Mouse (Mus musculus): Measurements from ENCODE around the gene Rbfox1. TPM values are rescaled to one million over a fixed set of nuclear protein-coding genes. Genes with fewer than 3 reads are reported as not detected.

Rbfox1 gene
- total RNA-seq (2021) = 100 to 1,000 TPM; 264 to 278 TPM

DNA sequence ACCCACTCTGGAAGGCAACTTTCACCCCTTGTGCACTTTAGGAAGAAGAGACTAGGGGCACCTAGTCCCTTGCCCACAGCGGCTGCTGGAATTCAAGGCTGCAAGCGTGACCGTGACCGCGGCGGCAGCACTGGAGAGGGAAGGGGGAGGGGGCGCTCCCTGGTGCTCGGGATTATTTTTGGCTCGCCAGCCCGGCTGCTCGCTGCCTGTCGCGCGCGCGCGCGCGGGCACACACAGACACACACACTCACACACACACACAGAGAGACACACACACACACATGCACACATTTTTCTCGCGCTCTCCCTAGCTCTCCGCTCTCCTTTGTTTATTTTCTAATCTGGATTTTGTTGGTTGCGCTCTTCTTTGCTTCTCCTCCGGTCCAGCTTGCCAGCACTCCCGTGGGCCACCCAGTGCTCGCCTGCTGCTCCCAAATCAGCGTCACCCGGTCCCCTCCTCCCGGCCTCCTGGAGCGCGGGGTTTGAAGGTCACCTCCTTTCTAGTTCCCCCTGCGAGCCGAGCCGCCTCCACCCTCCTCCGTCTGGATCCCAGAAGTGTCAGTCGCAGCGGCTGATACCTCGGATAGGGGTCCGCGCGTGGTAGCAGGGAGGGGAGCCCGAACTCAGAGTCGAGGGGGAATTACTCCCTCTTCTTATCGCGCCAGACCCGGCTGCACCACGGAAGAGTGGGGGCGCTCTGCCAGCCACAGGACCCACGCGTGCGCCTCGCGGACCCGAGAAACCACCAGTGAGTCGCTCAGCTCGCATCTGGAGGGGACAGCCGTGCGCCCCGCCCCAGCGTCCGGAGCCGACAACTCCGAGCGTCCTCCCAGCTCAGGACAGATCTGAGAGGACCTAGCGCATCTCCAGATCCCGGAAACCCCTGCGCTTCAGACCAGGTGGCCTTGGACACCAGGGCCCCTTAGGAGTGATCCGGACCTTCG, at the start of gene Rbfox1:
TSS of gene Rbfox1 (plus strand) at position 610 of the 944 bp plus-strand sequence.
- DNase-seq (ENCODE audit: extremely low spot score in 1 of 2, low spot score in 2 of 2) = peak; percentile 58 to 83
- intact Hi-C loops (cut with DNase I) = loop anchor here (5.0 kb wide), 3 partner anchors 47 to 348 kb away; no protein-coding TSS in a partner anchor

DNA sequence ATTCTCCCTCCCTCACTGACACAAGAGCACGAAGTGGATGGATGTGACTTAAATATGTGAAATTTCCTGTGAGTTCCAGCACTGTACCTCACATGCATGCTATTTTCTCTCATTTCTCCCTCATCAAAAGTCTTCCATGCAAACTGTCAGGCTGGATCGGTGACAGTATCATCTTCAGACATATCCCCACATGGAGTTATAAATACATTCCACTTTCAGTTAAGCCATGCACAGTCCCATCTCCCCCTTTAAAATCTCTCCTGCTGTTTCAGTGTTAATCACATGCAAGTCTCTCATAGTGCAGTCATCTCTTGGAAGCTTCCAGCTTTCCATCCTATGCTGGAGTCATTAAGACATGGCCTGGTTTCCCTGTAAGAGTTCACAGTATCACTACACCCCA, 48.4 kb upstream of the Rbfox1 start:
- intact Hi-C loops (cut with DNase I) = no loop called here
- DNase-seq (ENCODE audit: extremely low spot score in 1 of 2, low spot score in 2 of 2) = peak in 1 of 2 experiments; percentile 9

DNA sequence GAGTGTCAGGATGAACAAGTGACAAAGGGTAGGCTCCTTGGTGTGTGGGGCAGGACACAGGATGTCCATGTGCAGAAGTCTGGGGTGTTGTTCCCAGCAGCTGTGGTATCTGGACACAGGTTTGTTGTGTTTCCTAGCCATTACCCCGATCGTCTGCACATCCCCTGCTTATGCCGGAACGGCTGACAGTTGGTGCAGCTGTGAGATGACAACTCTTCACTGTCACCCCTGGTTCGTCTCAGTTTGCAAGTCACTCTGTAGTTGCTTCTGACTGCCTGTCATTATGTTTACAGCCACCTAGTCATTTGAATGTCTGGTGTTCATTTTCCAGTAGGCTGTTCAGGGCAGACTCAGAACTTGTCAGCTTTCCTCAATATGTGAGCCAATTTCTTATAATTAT, 44.0 kb upstream of the Rbfox1 start:
- intact Hi-C loops (cut with DNase I) = no loop called here
- DNase-seq (ENCODE audit: extremely low spot score in 1 of 2, low spot score in 2 of 2) = no peak

DNA sequence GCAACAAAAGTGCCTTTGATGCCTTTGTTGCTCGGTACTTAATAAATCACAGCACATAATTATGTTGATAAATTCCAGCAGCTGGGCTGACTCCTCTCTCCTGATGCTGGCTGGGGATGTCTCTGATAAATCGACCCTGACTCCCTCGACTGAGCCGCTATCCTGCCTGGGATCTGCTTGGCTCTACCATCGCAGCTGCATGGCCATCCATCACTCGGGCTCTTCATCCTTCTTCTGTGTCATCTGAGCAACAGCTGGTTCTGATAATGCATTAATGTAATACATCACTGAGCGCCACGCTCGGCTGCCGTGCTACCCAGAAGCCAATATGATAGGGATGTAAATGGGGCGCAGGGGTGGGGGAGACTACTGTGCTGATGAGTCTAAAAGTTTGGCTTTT, 39.5 kb upstream of the Rbfox1 start:
- no peak for DNase-seq (ENCODE audit: extremely low spot score in 1 of 2, low spot score in 2 of 2)
- intact Hi-C loops (cut with DNase I) = no loop called here

DNA sequence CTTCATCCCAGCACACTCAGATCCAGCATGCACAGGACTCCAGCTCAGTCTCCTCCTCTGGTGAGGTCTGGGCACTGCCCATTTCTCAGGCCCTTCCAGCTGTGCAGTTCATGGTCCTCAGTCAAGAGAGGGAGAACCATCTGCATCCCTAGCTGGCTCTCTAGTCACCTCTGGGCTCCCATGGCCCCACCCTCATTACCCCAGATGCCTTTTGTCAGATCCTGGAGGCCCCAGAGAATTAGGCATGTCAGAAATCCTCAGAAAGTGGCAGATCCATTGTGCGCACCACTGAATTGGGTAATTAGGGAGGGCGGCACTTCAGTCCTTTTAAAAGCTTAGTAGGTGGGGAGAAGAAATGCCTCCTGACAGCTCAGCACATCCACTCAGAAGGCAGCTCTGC, 32.1 kb upstream of the Rbfox1 start:
- intact Hi-C loops (cut with DNase I) = no loop called here

DNA sequence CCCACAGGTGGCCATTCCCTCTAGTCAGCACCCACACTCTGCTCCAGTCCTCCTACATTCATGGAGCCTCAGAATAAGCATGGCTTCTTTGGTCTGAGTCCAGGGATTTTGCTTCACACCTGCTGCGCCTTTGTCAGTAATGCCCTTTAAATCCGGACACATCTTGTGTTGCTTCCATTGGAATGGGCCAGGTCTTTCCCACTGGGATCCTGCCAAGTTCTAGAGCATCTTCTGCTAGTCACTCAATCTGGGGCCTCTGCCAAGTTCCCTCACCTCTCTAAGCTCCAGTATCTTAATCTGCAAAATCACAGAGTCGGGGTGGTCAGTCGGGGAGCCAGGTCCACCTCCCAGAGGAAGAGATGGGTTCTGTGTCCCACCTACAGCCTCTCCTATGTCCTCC, 20.8 kb upstream of the Rbfox1 start:
- peak in 1 of 2 experiments; percentile 21 for DNase-seq (ENCODE audit: extremely low spot score in 1 of 2, low spot score in 2 of 2)
- intact Hi-C loops (cut with DNase I) = no loop called here

More for the DNA sequence above, 32.1 kb upstream of the Rbfox1 start:
- DNase-seq (ENCODE audit: extremely low spot score in 1 of 2, low spot score in 2 of 2) = no peak

DNA sequence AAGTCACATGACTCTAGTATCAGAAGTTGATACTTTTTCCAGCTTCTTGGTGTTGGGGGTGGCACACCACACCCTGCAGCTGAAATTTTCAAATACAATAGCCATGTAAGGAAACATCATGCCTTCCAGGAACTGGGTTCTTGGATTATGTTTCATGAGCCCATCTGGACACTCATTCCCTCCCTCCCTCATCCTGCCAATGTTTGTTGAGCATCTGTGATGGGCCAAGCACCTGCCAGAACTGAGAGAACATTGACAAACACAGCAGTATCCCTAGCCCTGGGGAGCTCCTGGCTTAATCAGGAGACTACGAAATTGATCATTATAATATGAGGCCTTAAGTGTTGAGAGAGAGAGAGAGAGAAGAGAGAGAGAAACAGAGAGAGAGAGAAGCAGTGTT, 18.2 kb upstream of the Rbfox1 start:
- no peak for DNase-seq (ENCODE audit: extremely low spot score in 1 of 2, low spot score in 2 of 2)
- intact Hi-C loops (cut with DNase I) = no loop called here

DNA sequence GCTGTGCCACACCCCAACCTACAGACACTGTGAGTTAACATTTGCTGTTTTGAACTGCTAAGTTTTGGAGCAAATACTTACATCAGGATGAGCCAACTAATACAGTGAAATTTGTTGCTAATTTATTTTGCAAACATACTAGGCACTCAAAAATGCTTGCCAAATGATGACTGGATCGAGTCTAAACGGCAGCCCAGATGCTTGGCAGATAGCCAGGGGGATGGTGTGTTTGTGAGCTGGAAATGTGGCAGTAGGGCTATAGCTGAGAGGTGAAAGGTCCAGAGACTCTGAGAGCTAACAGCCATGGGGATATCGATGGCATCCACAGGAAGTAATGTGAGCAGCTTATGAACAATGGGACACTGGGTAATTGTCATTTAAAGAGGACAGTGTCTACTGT, 14.8 kb upstream of the Rbfox1 start:
- intact Hi-C loops (cut with DNase I) = no loop called here

DNA sequence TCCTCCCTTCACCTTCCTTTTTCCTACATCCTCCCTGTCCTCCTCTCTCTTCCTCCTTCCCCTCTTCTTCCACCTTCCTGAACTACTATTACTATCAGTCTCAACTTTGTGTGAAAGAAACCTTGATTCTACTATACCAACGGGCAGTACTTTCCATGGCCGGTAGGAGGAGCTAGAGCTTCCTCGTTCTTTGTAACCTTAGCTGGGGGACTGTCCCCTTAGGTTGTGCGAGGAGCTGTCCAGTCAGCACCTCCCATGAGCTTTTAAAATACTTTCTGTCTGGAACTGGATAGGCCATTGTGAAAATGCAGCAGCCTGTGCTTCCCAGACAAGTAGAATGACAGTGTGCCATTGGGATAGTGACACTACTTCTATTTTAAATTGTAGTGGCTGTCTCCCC, 3.3 kb upstream of the Rbfox1 start:
- intact Hi-C loops (cut with DNase I) = loop anchor here (5.0 kb wide), 3 partner anchors 50 to 345 kb away; no protein-coding TSS in a partner anchor
- peak; percentile 26 to 67 for DNase-seq (ENCODE audit: extremely low spot score in 1 of 2, low spot score in 2 of 2)

More for the DNA sequence above, 14.8 kb upstream of the Rbfox1 start:
- peak in 1 of 2 experiments; percentile 22 for DNase-seq (ENCODE audit: extremely low spot score in 1 of 2, low spot score in 2 of 2)

DNA sequence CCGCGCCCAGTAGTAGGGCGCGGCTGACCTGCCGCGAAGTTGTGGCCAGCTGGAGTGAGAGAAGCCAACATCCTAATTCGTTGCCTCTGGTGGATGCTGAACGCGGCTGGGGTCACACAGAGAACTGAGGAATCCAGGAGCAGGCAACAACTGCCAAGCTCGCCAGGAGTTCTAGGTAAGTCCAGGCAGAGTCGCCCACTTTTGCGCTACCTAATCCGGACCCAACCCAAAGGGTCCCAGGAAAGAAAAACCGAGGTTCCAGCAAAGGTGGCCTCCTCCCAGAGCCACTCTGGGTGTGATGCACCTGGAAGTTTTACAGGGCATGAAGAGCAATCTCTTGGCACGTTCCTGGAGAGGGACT, 515 bp downstream of the Rbfox1 start:
- DNase-seq (ENCODE audit: extremely low spot score in 1 of 2, low spot score in 2 of 2) = no peak
- intact Hi-C loops (cut with DNase I) = no loop called here

DNA sequence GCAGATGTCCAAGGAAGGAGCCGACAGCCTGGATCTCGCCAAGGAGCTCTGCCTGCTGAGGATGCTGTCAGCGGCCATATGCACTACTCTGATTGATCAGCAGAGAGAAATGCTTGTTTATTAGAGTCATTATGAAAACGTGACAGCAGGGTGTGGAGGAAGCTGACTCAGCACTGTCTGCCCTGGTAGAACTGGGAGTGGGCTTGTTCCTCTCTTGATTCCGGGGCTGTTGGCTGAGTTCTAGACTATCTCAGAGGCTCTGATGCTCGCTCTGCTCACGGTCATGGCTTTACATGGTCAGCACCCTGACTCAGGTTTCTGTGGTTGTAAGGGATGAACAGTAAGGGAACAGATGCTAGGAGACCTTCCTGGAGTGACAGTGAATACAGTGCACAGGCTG, 10.4 kb downstream of the Rbfox1 start:
- intact Hi-C loops (cut with DNase I) = no loop called here
- no peak for DNase-seq (ENCODE audit: extremely low spot score in 1 of 2, low spot score in 2 of 2)

DNA sequence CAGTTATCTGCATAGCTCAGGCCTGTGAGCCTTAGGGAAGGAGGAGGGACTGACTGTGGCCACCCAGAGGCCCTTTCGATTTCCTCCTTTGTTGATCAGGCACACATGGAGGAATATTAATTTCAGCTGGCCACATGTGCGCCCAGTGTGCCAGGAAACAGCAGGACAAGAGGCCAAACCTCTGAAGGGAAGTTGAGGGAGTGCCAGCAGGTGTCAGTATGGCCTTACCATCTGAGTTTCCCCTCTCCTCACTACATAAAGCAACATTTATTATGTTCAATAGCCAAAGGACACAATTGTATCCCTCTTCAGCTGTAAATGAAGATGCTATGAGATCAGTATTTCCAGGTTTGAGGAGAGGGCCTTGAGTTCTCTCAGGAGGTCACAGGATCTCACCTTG, 13.2 kb downstream of the Rbfox1 start:
- peak in 1 of 2 experiments; percentile 37 for DNase-seq (ENCODE audit: extremely low spot score in 1 of 2, low spot score in 2 of 2)

DNA sequence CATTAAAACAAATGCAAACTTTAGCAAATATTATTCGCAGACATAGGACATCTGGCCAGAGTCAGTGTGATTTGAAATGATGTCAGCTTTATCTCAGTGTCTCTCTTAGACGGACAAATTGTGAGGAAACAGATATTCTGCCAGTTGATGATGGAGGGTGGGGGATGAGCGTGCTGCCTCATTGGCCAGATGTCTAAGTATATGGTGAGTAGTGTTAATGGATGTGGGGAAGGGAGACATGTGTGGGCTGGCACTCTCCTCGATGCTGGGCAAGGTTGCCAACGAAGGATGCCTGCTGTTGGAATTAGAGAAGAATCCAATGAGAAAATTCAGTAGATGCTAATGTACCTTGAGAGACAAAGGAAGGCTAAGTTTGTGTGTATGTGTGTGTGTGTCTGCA, 25.6 kb downstream of the Rbfox1 start:
- DNase-seq (ENCODE audit: extremely low spot score in 1 of 2, low spot score in 2 of 2) = no peak
- intact Hi-C loops (cut with DNase I) = no loop called here

More for the DNA sequence above, 13.2 kb downstream of the Rbfox1 start:
- intact Hi-C loops (cut with DNase I) = no loop called here

DNA sequence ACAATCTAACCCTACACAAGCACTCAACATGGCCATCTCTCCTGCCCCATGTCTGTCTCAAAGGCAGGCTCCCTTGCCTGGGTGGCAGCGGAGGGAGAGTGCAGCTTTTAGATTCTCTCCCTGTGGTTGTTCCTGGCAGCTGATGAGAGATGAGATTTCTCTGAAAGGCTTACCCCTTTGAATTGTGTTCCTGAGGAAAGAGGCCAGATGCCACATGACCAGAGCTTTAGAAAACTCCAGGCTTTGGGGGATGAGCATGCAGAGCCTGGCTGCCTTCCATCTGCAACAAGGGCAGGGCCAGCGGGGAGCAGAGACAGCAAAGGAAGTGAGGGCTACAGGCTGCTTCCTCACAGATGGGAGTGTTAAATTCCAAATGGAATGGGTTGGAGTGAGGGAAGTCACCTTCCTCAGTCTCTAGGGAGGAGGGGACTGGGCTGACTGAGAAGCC, 26.7 kb downstream of the Rbfox1 start:
- DNase-seq (ENCODE audit: extremely low spot score in 1 of 2, low spot score in 2 of 2) = peak; percentile 70 to 87
- intact Hi-C loops (cut with DNase I) = no loop called here

DNA sequence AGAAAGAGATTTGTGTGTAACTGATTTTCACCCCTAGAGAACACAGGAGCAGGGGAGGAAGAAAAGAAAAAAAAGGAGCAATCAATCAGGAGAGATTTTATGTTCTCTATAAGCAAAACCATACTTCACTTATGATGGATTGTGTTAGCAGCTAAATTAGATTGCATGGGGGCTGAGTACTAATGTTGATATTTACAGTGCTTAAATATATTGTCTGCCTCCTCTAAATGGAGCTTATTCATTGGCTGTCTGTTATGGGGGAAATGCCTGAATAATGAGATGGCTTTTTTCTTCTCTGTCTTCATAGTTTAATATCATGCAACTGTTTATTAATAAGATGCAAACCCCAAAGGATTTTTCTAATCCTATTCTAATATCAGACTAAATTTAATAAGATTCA, 32.8 kb downstream of the Rbfox1 start:
- DNase-seq (ENCODE audit: extremely low spot score in 1 of 2, low spot score in 2 of 2) = no peak
- intact Hi-C loops (cut with DNase I) = no loop called here

DNA sequence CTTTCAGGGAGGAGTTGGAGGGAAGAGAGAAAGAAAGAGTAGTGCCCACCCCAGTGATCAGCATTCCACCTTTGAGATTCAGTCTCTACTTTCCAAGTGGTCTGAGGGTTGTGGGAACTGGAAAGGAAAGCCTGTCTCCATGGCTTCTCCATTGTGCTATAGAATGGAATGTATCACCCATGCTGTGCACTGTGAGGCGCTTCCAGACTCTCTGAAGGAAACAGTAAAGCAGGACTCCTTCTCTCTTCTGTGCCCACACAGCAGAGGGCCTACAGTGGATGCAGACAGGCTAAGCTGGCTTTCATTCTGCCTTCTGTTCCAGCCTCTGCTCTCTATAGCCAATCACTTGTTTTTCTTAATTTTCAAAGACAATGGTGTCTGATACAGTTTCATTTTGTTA, 41.8 kb downstream of the Rbfox1 start:
- DNase-seq (ENCODE audit: extremely low spot score in 1 of 2, low spot score in 2 of 2) = no peak
- intact Hi-C loops (cut with DNase I) = loop anchor here (5.0 kb wide), 1 partner anchor 455 kb away; no protein-coding TSS in a partner anchor

DNA sequence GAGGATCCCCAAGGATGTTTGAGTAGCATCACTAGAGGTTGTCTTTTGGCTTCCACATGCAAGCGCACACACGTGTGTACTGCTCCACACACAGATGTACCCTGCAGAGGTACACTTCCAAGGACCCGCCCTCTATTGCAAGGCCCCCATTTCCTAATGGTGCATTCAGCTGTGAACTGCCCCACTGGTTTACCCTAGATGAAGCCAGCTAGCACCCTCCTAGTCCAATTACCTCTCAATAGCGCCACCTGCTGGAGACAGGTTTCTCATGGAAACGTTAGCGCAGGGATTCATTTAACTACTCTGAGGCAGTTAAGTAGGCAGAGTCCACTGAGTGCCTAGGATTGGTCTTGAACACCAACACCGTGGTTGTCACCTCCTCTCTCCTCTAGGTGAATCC, 46.5 kb downstream of the Rbfox1 start:
- DNase-seq (ENCODE audit: extremely low spot score in 1 of 2, low spot score in 2 of 2) = peak; percentile 78 to 85

DNA sequence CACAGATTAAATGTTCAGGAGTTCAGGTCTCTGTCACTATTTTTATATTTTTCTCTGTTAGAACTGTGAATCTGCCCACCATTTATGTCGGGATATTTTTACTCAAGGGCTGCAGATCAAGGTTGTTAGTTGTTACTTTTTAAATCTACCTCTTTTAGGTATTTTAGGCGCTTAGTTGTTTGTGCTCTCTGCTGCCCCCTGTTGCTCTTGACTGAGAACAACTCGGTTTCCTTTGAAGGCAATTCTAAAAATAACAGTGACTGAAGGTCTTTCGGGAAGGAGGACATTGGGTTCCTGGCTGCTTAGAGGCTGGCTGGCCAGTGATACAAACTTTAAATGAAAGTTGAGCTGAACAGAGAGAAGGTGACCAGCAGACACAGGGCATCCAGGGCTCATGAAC, 54.9 kb downstream of the Rbfox1 start:
- intact Hi-C loops (cut with DNase I) = no loop called here
- no peak for DNase-seq (ENCODE audit: extremely low spot score in 1 of 2, low spot score in 2 of 2)

More for the DNA sequence above, 46.5 kb downstream of the Rbfox1 start:
- intact Hi-C loops (cut with DNase I) = loop anchor here (5.0 kb wide), 1 partner anchor 49 kb away; no protein-coding TSS in a partner anchor

DNA sequence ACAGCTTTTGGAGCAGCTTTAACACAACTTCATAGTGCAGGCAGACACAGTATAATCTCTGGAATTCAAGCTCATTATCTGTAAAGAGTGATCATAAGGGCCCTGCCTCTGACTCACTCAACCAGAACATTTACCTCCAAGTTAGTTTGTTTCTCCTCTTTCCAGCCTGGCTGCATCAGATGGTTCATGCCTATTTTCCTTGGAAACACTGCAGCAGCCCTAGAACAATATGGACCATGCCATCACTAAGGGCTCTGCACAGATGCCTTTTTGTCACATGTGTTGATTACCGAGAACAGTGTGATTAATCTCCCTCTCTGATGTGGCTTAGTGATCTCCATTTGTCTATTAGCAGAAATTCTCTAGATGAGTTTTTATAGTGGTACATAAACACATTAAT, 60.5 kb downstream of the Rbfox1 start:
- intact Hi-C loops (cut with DNase I) = no loop called here

DNA sequence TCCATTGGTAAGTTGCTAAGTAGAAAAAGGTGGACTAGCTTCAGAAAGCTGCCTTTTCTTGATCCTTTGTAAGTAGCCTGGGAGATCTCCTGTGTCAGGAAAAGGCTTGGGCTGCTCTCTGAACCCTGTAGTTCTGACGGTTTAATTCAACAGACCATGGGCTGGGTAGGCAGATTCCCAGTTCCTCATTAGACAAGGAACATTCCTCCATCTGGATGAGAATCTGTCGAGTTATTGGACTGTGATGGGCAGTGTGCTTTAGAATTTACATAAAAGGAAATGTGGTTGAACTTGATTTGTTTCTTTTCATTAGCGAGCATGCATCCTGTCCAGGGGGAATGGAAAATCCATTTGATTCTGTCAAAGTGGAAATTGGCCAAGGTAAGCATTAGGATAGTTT, 68.0 kb downstream of the Rbfox1 start:
- intact Hi-C loops (cut with DNase I) = no loop called here
- DNase-seq (ENCODE audit: extremely low spot score in 1 of 2, low spot score in 2 of 2) = no peak

More for the DNA sequence above, 60.5 kb downstream of the Rbfox1 start:
- DNase-seq (ENCODE audit: extremely low spot score in 1 of 2, low spot score in 2 of 2) = no peak

Measured in left cerebral cortex, postnatal 10 days (tissue).